Mouse (Mus musculus): ENCODE measurements around the gene Rrm2. TPM values are rescaled to one million over a fixed set of nuclear protein-coding genes. Genes with fewer than 3 reads are reported as not detected.

The Rrm2 gene
- 389 and 409 TPM in 2 replicates for polyA plus RNA-seq (2014; fragmentation: Nextera tagmentation; extraction: Ambion mirVana)

- WGBS, result under 1% methylated on average over 80 of the region's 83 CpGs
- Histone ChIP-seq H3K4me3 (ENCODE audit: low read depth, low read length) (peak within 1 kb of the TSS; percentile 93), H3K4me1 (ENCODE audit: control insufficient read depth, insufficient read depth, low read length) (peaks cover 18% of the 10 kb centered on the region), H3K9ac (ENCODE audit: low read length) (peak within 1 kb of the TSS; percentile 95), H3K27me3 (ENCODE audit: control insufficient read depth, insufficient read depth, low read length) (no peaks in the 10 kb centered on the region), H3K4me2 (ENCODE audit: low read depth) (peak within 1 kb of the TSS; percentile 62), H3K27ac (ENCODE audit: low read depth, low read length) (peak within 1 kb of the TSS; percentile 73), H3K36me3 (ENCODE audit: control insufficient read depth, insufficient read depth, low read length) (peaks cover 12% of the 10 kb centered on the region), H3K9me3 (ENCODE audit: control insufficient read depth, low read length) (no peaks in the 10 kb centered on the region)
- DNase-seq (ENCODE audit: low spot score) (peak; percentile 97), ATAC-seq (ENCODE audit: insufficient read depth, low FRiP score, low TSS enrichment) (peak; percentile 89)
Measured at GRCm38 (mm10) chr12:24707954-24708823, at the start of gene Rrm2. Gene Rrm2 (plus strand): TSS chr12:24708241.

GRCm38 (mm10) chr12:24658998-24659397, 49.0 kb upstream of the Rrm2 start:
- Histone ChIP-seq H3K36me3 (ENCODE audit: control insufficient read depth, insufficient read depth, low read length) (peaks cover 6% of the 10 kb centered on the region), H3K9ac (ENCODE audit: low read length) (no peak overlapping the region), H3K4me3 (ENCODE audit: low read depth, low read length) (no peak overlapping the region), H3K4me2 (ENCODE audit: low read depth) (no peak overlapping the region), H3K27me3 (ENCODE audit: control insufficient read depth, insufficient read depth, low read length) (no peaks in the 10 kb centered on the region), H3K27ac (ENCODE audit: low read depth, low read length) (no peak overlapping the region), H3K9me3 (ENCODE audit: control insufficient read depth, low read length) (no peaks in the 10 kb centered on the region), H3K4me1 (ENCODE audit: control insufficient read depth, insufficient read depth, low read length) (0 out of 2 replicates have a peak, but pooled peaks cover 4% of the 10 kb centered on the region)
- DNase-seq (ENCODE audit: low spot score), result no peak
- no peak for ATAC-seq (ENCODE audit: insufficient read depth, low FRiP score, low TSS enrichment)
- 92% methylated on average over 4 of the region's 4 CpGs for WGBS

GRCm38 (mm10) chr12:24659923-24660322, 48.1 kb upstream of the Rrm2 start:
- no peaks in the 10 kb centered on the region for H3K27me3 ChIP-seq (ENCODE audit: control insufficient read depth, insufficient read depth, low read length)
- no peak overlapping the region for H3K27ac ChIP-seq (ENCODE audit: low read depth, low read length)
- no peak overlapping the region for H3K9ac ChIP-seq (ENCODE audit: low read length)
- H3K4me1 ChIP-seq (ENCODE audit: control insufficient read depth, insufficient read depth, low read length), result no peaks in the 10 kb centered on the region
- WGBS, result 91% methylated on average over 9 of the region's 9 CpGs
- peaks cover 2% of the 10 kb centered on the region; the same call in 1 of the 2 replicates for H3K36me3 ChIP-seq (ENCODE audit: control insufficient read depth, insufficient read depth, low read length)
- no peak for ATAC-seq (ENCODE audit: insufficient read depth, low FRiP score, low TSS enrichment)
- H3K4me2 ChIP-seq (ENCODE audit: low read depth), result no peak overlapping the region
- no peak for DNase-seq (ENCODE audit: low spot score)
- no peak overlapping the region for H3K4me3 ChIP-seq (ENCODE audit: low read depth, low read length)
- no peaks in the 10 kb centered on the region for H3K9me3 ChIP-seq (ENCODE audit: control insufficient read depth, low read length)

GRCm38 (mm10) chr12:24661100-24661499, 46.9 kb upstream of the Rrm2 start:
- no peaks in the 10 kb centered on the region; the same call in 1 of the 2 replicates for H3K36me3 ChIP-seq (ENCODE audit: control insufficient read depth, insufficient read depth, low read length)
- no peak for DNase-seq (ENCODE audit: low spot score)
- no peak overlapping the region for H3K9ac ChIP-seq (ENCODE audit: low read length)
- H3K9me3 ChIP-seq (ENCODE audit: control insufficient read depth, low read length), result no peaks in the 10 kb centered on the region
- H3K4me2 ChIP-seq (ENCODE audit: low read depth), result no peak overlapping the region
- H3K27ac ChIP-seq (ENCODE audit: low read depth, low read length), result no peak overlapping the region
- no peaks in the 10 kb centered on the region for H3K4me1 ChIP-seq (ENCODE audit: control insufficient read depth, insufficient read depth, low read length)
- ATAC-seq (ENCODE audit: insufficient read depth, low FRiP score, low TSS enrichment), result no peak
- WGBS, result 88% methylated on average over 4 of the region's 4 CpGs
- no peaks in the 10 kb centered on the region for H3K27me3 ChIP-seq (ENCODE audit: control insufficient read depth, insufficient read depth, low read length)
- H3K4me3 ChIP-seq (ENCODE audit: low read depth, low read length), result no peak overlapping the region

GRCm38 (mm10) chr12:24662131-24662530, 45.9 kb upstream of the Rrm2 start:
- H3K36me3 ChIP-seq (ENCODE audit: control insufficient read depth, insufficient read depth, low read length), result no peaks in the 10 kb centered on the region; the same call in 1 of the 2 replicates
- ATAC-seq (ENCODE audit: insufficient read depth, low FRiP score, low TSS enrichment), result no peak
- 89% methylated on average over 5 of the region's 5 CpGs for WGBS

GRCm38 (mm10) chr12:24680096-24680491, 27.9 kb upstream of the Rrm2 start:
- H3K9me3 ChIP-seq (ENCODE audit: control insufficient read depth, low read length), result no peaks in the 10 kb centered on the region
- peaks cover 19% of the 10 kb centered on the region for H3K27me3 ChIP-seq (ENCODE audit: control insufficient read depth, insufficient read depth, low read length)
- H3K9ac ChIP-seq (ENCODE audit: low read length), result peak overlapping the region; percentile 76
- peak overlapping the region; percentile 49; the same call in 1 of the 2 replicates for H3K4me3 ChIP-seq (ENCODE audit: low read depth, low read length)
- ATAC-seq (ENCODE audit: insufficient read depth, low FRiP score, low TSS enrichment) (no peak), DNase-seq (ENCODE audit: low spot score) (no peak)
- 11% methylated on average over 9 of the region's 9 CpGs for WGBS
- no peaks in the 10 kb centered on the region for H3K36me3 ChIP-seq (ENCODE audit: control insufficient read depth, insufficient read depth, low read length)
- H3K4me2 ChIP-seq (ENCODE audit: low read depth), result peak overlapping the region; percentile 85
- no peaks in the 10 kb centered on the region for H3K4me1 ChIP-seq (ENCODE audit: control insufficient read depth, insufficient read depth, low read length)
- no peak overlapping the region for H3K27ac ChIP-seq (ENCODE audit: low read depth, low read length)

More at GRCm38 (mm10) chr12:24662131-24662530, 45.9 kb upstream of the Rrm2 start:
- H3K9me3 ChIP-seq (ENCODE audit: control insufficient read depth, low read length), result no peaks in the 10 kb centered on the region
- no peak overlapping the region for H3K4me3 ChIP-seq (ENCODE audit: low read depth, low read length)
- no peak overlapping the region for H3K27ac ChIP-seq (ENCODE audit: low read depth, low read length)
- H3K9ac ChIP-seq (ENCODE audit: low read length), result no peak overlapping the region
- H3K4me1 ChIP-seq (ENCODE audit: control insufficient read depth, insufficient read depth, low read length), result no peaks in the 10 kb centered on the region
- H3K4me2 ChIP-seq (ENCODE audit: low read depth), result no peak overlapping the region
- DNase-seq (ENCODE audit: low spot score), result no peak
- H3K27me3 ChIP-seq (ENCODE audit: control insufficient read depth, insufficient read depth, low read length), result no peaks in the 10 kb centered on the region

GRCm38 (mm10) chr12:24680492-24681285, 27.4 kb upstream of the Rrm2 start:
- ATAC-seq (ENCODE audit: insufficient read depth, low FRiP score, low TSS enrichment), result peak; percentile 79
- H3K36me3 ChIP-seq (ENCODE audit: control insufficient read depth, insufficient read depth, low read length), result no peaks in the 10 kb centered on the region
- H3K4me2 ChIP-seq (ENCODE audit: low read depth), result peak overlapping the region; percentile 85
- H3K27ac ChIP-seq (ENCODE audit: low read depth, low read length), result no peak overlapping the region
- DNase-seq (ENCODE audit: low spot score), result peak; percentile 67
- H3K4me1 ChIP-seq (ENCODE audit: control insufficient read depth, insufficient read depth, low read length), result no peaks in the 10 kb centered on the region
- WGBS, result under 1% methylated on average over 51 of the region's 61 CpGs
- H3K27me3 ChIP-seq (ENCODE audit: control insufficient read depth, insufficient read depth, low read length), result peaks cover 19% of the 10 kb centered on the region
- H3K4me3 ChIP-seq (ENCODE audit: low read depth, low read length), result peak overlapping the region; percentile 49
- H3K9ac ChIP-seq (ENCODE audit: low read length), result peak overlapping the region; percentile 76
- no peaks in the 10 kb centered on the region for H3K9me3 ChIP-seq (ENCODE audit: control insufficient read depth, low read length)

- Histone ChIP-seq H3K27ac (ENCODE audit: low read depth, low read length) (no peak within 1 kb of the TSS), H3K4me3 (ENCODE audit: low read depth, low read length) (peak within 1 kb of the TSS; percentile 49), H3K9me3 (ENCODE audit: control insufficient read depth, low read length) (no peaks in the 10 kb centered on the region), H3K4me1 (ENCODE audit: control insufficient read depth, insufficient read depth, low read length) (no peaks in the 10 kb centered on the region), H3K36me3 (ENCODE audit: control insufficient read depth, insufficient read depth, low read length) (no peaks in the 10 kb centered on the region), H3K27me3 (ENCODE audit: control insufficient read depth, insufficient read depth, low read length) (peaks cover 19% of the 10 kb centered on the region), H3K9ac (ENCODE audit: low read length) (peak within 1 kb of the TSS; percentile 76), H3K4me2 (ENCODE audit: low read depth) (peak within 1 kb of the TSS; percentile 85)
- 1% methylated on average over 20 of the region's 20 CpGs for WGBS
- ATAC-seq (ENCODE audit: insufficient read depth, low FRiP score, low TSS enrichment), result no peak
- DNase-seq (ENCODE audit: low spot score), result no peak
Measured at GRCm38 (mm10) chr12:24681286-24682023, 26.6 kb upstream of the Rrm2 start, which contains the start of gene Cys1. Gene Cys1 (minus strand): TSS chr12:24681813.

All from neural tube, embryonic 11.5 days (tissue).